Mouse (Mus musculus): ENCODE measurements around the gene Ptgis. TPM values are rescaled to one million over a fixed set of nuclear protein-coding genes. Genes with fewer than 3 reads are reported as not detected.

Gene Ptgis
- total and polyA plus RNA-seq, 2 experiments: 1.0 to 3.1 TPM

GRCm38 (mm10) chr2:167265806-167266205 is 25.4 kb upstream of the Ptgis start:
- Histone ChIP-seq H3K79me2 (ENCODE audit: control insufficient read depth, insufficient read depth, low read length) (no peaks in the 10 kb centered on the region), H3K36me3 (ENCODE audit: control insufficient read depth, insufficient read depth, low read length) (no peaks in the 10 kb centered on the region), H3K27ac (replicated peaks; ENCODE audit: insufficient read depth, low read depth, low read length) (no peak overlapping the region), H3K27me3 (ENCODE audit: control insufficient read depth, insufficient read depth, low read length) (no peaks in the 10 kb centered on the region), H3K4me1 (ENCODE audit: control insufficient read depth, insufficient read depth, low read length) (no peaks in the 10 kb centered on the region), H3K4me3 (ENCODE audit: insufficient read depth, low read depth, low read length) (no peak overlapping the region), H3K9ac (ENCODE audit: low read depth, low read length) (no peak overlapping the region)
- DNase-seq (ENCODE audit: extremely low read depth, low read depth, low spot score): no peak
- TF ChIP-seq CTCF (IDR thresholded peaks at IDR 0.05; ENCODE audit: low read depth, low read length): no peak
- no peak for TF ChIP-seq POLR2A (IDR thresholded peaks at IDR 0.05; ENCODE audit: extremely low read depth, insufficient read depth, low read length)
- WGBS: 50% methylated on average over 5 of the region's 5 CpGs

GRCm38 (mm10) chr2:167265021-167265420 is 24.6 kb upstream of the Ptgis start:
- 90% methylated on average over 2 of the region's 2 CpGs for WGBS
- DNase-seq (ENCODE audit: extremely low read depth, low read depth, low spot score): no peak

GRCm38 (mm10) chr2:167263931-167264330 is 23.5 kb upstream of the Ptgis start:
- Histone ChIP-seq H3K4me1 (ENCODE audit: control insufficient read depth, insufficient read depth, low read length) (no peaks in the 10 kb centered on the region), H3K27me3 (ENCODE audit: control insufficient read depth, insufficient read depth, low read length) (no peaks in the 10 kb centered on the region), H3K4me3 (ENCODE audit: insufficient read depth, low read depth, low read length) (no peak overlapping the region), H3K36me3 (ENCODE audit: control insufficient read depth, insufficient read depth, low read length) (no peaks in the 10 kb centered on the region), H3K79me2 (ENCODE audit: control insufficient read depth, insufficient read depth, low read length) (no peaks in the 10 kb centered on the region), H3K9ac (ENCODE audit: low read depth, low read length) (no peak overlapping the region), H3K27ac (replicated peaks; ENCODE audit: insufficient read depth, low read depth, low read length) (no peak overlapping the region)
- 95% methylated on average over 11 of the region's 11 CpGs for WGBS
- TF ChIP-seq CTCF (IDR thresholded peaks at IDR 0.05; ENCODE audit: low read depth, low read length) (no peak), POLR2A (IDR thresholded peaks at IDR 0.05; ENCODE audit: extremely low read depth, insufficient read depth, low read length) (no peak)
- DNase-seq (ENCODE audit: extremely low read depth, low read depth, low spot score): no peak

More at GRCm38 (mm10) chr2:167265021-167265420, 24.6 kb upstream of the Ptgis start:
- no peak overlapping the region for H3K9ac ChIP-seq (ENCODE audit: low read depth, low read length)
- no peaks in the 10 kb centered on the region for H3K36me3 ChIP-seq (ENCODE audit: control insufficient read depth, insufficient read depth, low read length)
- H3K79me2 ChIP-seq (ENCODE audit: control insufficient read depth, insufficient read depth, low read length): no peaks in the 10 kb centered on the region
- no peak overlapping the region for H3K27ac ChIP-seq (replicated peaks; ENCODE audit: insufficient read depth, low read depth, low read length)
- H3K4me3 ChIP-seq (ENCODE audit: insufficient read depth, low read depth, low read length): no peak overlapping the region
- H3K4me1 ChIP-seq (ENCODE audit: control insufficient read depth, insufficient read depth, low read length): no peaks in the 10 kb centered on the region
- TF ChIP-seq POLR2A (IDR thresholded peaks at IDR 0.05; ENCODE audit: extremely low read depth, insufficient read depth, low read length): no peak
- TF ChIP-seq CTCF (IDR thresholded peaks at IDR 0.05; ENCODE audit: low read depth, low read length): no peak
- no peaks in the 10 kb centered on the region for H3K27me3 ChIP-seq (ENCODE audit: control insufficient read depth, insufficient read depth, low read length)

GRCm38 (mm10) chr2:167263040-167263810 is 22.8 kb upstream of the Ptgis start:
- Histone ChIP-seq H3K27me3 (ENCODE audit: control insufficient read depth, insufficient read depth, low read length) (no peaks in the 10 kb centered on the region), H3K36me3 (ENCODE audit: control insufficient read depth, insufficient read depth, low read length) (no peaks in the 10 kb centered on the region), H3K4me1 (ENCODE audit: control insufficient read depth, insufficient read depth, low read length) (no peaks in the 10 kb centered on the region), H3K79me2 (ENCODE audit: control insufficient read depth, insufficient read depth, low read length) (no peaks in the 10 kb centered on the region), H3K27ac (replicated peaks; ENCODE audit: insufficient read depth, low read depth, low read length) (no peak overlapping the region), H3K9ac (ENCODE audit: low read depth, low read length) (no peak overlapping the region), H3K4me3 (ENCODE audit: insufficient read depth, low read depth, low read length) (no peak overlapping the region)
- TF ChIP-seq CTCF (IDR thresholded peaks at IDR 0.05; ENCODE audit: low read depth, low read length): no peak
- TF ChIP-seq POLR2A (IDR thresholded peaks at IDR 0.05; ENCODE audit: extremely low read depth, insufficient read depth, low read length): no peak
- DNase-seq (ENCODE audit: extremely low read depth, low read depth, low spot score): no peak
- 88% methylated on average over 8 of the region's 8 CpGs for WGBS

GRCm38 (mm10) chr2:167262433-167262832 is 22.0 kb upstream of the Ptgis start:
- no peaks in the 10 kb centered on the region for H3K27me3 ChIP-seq (ENCODE audit: control insufficient read depth, insufficient read depth, low read length)
- no peak overlapping the region for H3K9ac ChIP-seq (ENCODE audit: low read depth, low read length)
- no peaks in the 10 kb centered on the region for H3K79me2 ChIP-seq (ENCODE audit: control insufficient read depth, insufficient read depth, low read length)
- H3K4me3 ChIP-seq (ENCODE audit: insufficient read depth, low read depth, low read length): no peak overlapping the region
- H3K36me3 ChIP-seq (ENCODE audit: control insufficient read depth, insufficient read depth, low read length): no peaks in the 10 kb centered on the region
- TF ChIP-seq POLR2A (IDR thresholded peaks at IDR 0.05; ENCODE audit: extremely low read depth, insufficient read depth, low read length): no peak
- no peak for TF ChIP-seq CTCF (IDR thresholded peaks at IDR 0.05; ENCODE audit: low read depth, low read length)
- DNase-seq (ENCODE audit: extremely low read depth, low read depth, low spot score): no peak
- 94% methylated on average over 10 of the region's 10 CpGs for WGBS
- H3K4me1 ChIP-seq (ENCODE audit: control insufficient read depth, insufficient read depth, low read length): no peaks in the 10 kb centered on the region
- H3K27ac ChIP-seq (replicated peaks; ENCODE audit: insufficient read depth, low read depth, low read length): no peak overlapping the region

- no peak overlapping the region for H3K4me3 ChIP-seq (ENCODE audit: insufficient read depth, low read depth, low read length)
- H3K4me1 ChIP-seq (ENCODE audit: control insufficient read depth, insufficient read depth, low read length): no peaks in the 10 kb centered on the region
- no peaks in the 10 kb centered on the region for H3K79me2 ChIP-seq (ENCODE audit: control insufficient read depth, insufficient read depth, low read length)
- H3K9ac ChIP-seq (ENCODE audit: low read depth, low read length): no peak overlapping the region
- no peaks in the 10 kb centered on the region for H3K36me3 ChIP-seq (ENCODE audit: control insufficient read depth, insufficient read depth, low read length)
- H3K27me3 ChIP-seq (ENCODE audit: control insufficient read depth, insufficient read depth, low read length): no peaks in the 10 kb centered on the region
- DNase-seq (ENCODE audit: extremely low read depth, low read depth, low spot score): no peak
- H3K27ac ChIP-seq (replicated peaks; ENCODE audit: insufficient read depth, low read depth, low read length): peak overlapping the region; percentile 43
- TF ChIP-seq CTCF (IDR thresholded peaks at IDR 0.05; ENCODE audit: low read depth, low read length): no peak
- TF ChIP-seq POLR2A (IDR thresholded peaks at IDR 0.05; ENCODE audit: extremely low read depth, insufficient read depth, low read length): no peak
- WGBS: 76% methylated on average over 4 of the region's 4 CpGs
Observed at GRCm38 (mm10) chr2:167261106-167261505, 20.7 kb upstream of the Ptgis start.
